Mouse (Mus musculus) gastrocnemius, adult 8-10 months (tissue): ENCODE measurements around the gene Eya3. TPM values are rescaled to one million over a fixed set of nuclear protein-coding genes. Genes with fewer than 3 reads are reported as not detected.
"Not testable (repeated sequence)": the region's sequence is repeated elsewhere in the genome, so short reads cannot be mapped to it uniquely, and the experiment has no call there.

Experiments
- DNase-seq, 2 experiments: peaks; one replicate each; pipeline ENCODE4 v3.0.0; 2022; ENCODE audit warnings: low spot score in 2 of 2
- total RNA-seq, 4 experiments: library from RNA; stranded (reverse); gene quantifications; 2 replicates each; pipeline ENCODE4 v1.2.4; 2022

Gene Eya3
- total RNA-seq, result 10 to 100 TPM; 11.1 to 13.8 (median 12.1) TPM

DNA sequence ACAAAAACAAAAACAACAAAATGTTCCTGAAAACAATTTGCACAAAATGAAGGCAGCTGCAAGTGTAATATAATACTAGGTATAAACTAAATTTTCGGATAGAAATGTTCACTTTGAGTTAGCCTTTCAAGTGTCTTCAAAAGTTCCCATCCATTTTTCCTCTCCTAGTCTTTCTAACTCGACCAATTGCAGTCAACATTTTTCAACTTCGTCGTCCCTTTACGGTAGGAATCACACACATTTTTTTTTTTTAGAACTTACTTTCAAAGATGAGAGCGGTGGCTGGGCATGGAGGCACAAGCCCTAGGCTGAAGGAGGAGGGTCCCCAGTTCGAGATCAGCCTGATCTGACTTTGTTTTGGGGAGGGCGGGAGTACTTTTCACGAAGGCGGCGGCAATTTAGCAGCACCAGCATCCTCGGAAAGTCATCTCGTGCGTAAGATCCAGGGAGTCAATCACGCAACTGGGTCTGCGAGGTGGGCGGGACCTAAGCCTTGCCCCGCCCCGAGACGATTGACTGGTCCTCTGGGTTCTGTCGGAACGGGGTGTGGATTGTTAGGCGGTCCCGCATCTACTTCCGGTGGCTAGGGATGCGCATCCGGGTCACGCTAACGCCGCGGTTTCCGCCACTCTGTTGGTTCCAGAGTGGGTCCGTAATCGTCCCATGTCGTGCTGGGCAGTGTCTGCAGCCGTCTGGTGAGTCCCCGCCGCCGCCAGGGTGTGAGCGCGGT, at the start of gene Eya3:
Gene Eya3 (plus strand): TSS at position 527 of the 730 bp plus-strand sequence.
- peak; percentile 92 to 95 for DNase-seq

DNA sequence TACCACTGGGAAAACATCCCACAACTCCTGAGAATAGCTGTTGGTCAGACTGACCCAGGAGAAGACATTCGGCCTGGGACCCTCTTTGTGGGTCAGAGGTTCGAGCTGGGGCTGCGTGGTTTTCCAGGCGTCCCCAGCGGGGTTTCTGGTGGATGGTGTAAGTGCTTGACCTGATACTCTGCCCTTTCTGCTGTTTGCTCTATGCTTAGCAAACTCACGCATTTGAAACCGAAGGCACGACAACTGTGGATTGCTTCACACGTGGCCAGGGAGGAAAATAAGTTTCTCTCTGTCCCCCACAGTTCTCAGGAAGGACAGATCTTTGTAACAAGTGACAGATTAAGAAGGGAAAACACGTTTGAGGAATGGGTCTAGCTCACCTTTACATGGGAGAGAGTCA, 48.1 kb upstream of the Eya3 start:
- no peak for DNase-seq

DNA sequence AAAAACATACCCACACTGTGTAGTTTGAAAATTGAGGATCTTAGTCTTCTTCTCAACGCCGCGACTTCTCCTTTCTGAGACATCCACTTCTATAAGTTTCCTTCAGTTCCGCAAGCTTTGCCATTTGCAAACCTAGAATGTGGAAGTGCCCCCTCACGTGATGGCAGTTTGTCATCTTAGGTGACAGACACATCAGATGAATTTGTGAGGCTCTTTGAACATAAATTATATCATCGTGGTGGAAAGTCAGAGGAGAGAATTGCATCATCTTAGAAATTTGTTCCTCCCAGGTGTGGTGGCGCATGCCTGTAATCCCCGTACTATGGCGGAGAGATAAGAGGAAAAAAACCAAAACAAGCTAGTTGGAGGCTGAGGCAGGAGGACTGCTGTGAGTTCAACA, 45.8 kb upstream of the Eya3 start:
- no peak for DNase-seq

DNA sequence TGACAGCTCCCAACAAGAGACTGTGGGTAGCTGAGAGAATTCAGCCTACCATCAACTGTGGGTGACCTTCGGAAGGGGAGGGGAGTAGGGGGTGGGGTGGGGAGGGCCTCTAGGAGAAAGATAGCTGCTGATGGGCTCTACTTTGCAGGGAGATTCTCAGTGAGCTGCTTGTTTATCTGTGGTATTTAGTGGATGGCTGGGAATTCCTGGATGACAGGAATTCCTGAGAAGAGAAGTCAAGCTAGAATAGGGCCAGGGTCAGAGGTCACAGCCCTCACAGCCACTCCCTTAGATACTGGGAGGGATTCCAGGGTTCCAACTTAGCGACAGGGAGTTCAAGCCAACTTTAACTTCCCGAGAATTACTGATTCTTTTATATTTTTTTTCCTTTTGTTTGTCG, 44.6 kb upstream of the Eya3 start:
- DNase-seq, result no peak

DNA sequence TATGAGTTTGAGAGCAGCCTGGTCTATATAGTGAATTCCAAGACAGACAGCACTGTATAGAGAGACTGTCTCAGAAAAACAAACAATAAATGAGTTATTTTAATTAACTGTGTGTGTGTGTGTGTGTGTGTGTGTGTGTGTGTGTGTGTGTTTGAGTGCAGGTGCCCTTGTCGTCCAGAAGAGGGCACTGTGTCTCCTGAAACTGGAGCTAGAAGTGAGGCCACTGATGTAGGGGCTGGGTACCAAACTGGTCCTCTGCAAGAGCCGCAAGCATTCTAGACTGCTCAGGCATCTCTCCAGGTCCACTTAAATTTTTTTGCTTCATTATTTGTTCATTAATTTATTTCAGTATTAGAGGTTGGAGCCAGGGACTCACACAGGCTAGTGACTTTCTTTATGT, 39.9 kb upstream of the Eya3 start:
- no peak for DNase-seq

DNA sequence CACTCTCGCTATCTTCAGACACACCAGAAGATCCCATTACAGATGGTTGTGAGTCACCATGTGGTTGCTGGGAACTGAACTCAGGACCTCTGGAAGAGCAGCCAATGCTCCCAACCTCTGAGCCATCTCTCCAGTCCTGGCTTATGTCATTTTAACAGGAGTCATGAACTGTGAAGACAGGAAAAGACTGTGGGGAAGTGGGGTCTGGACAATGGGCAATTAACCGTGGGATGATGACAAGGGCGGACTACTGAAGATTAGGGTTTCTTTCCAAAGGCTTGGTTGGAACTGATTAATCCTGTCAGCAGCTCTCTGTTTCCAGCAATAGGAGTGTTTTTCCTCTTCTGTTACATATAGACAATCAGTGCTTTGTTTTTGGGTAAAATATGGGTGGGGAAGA, 39.0 kb upstream of the Eya3 start:
- DNase-seq, result no peak

DNA sequence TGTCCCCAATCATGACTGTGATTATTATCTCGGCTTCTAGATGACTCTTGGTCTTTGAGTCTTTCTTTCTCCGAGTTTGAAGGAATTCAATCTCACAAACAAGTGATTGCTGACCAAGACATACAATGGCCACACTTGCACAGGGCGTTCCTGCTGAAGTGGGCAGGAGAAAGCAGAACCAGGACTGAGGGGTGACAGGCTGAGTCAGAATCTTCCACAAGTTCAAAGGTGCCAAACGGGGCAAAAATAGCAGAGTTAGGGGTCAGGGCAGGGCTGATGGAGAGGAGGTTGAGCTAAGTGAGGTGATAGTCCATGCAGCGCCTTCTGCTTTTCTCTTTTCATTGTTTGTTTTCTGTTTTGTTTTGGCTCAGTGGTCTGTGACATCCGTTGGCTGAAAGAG, 38.3 kb upstream of the Eya3 start:
- DNase-seq, result no peak

DNA sequence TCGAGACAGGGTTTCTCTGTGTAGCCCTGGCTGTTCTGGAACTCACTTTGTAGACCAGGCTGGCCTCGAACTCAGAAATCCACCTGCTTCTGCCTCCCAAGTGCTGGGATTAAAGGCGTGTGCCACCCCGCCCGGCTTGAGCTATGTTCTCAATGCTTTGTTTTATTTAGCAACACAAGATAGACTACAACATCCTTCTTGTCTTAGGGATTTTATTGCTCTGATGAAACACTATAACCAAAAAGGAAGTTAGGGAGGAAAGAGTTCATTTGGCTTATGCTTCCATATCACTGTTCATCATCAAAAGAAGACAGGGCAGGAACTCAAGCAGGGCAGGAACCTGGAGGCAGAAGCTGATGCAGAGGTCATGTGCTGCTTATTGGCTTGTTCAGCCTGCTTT, 37.5 kb upstream of the Eya3 start:
- not testable (repeated sequence) for DNase-seq

DNA sequence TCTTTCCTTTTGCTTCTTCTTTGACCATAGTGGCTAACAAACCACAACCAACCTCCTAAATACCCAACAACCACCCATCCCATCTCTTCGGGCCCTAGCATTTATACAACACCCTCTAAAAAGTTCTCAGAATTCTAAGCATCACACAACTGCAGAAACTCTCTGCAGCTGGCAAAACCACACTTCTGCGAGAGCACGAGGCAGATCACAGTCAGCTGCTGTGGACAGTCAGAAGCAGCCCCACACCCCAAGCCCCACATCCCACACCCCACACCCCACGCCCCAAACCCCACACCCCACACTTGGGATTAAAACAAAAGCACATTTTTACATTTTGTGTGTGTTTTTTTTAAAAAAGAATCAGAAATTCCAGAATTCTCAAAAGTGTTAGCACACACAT, 35.3 kb upstream of the Eya3 start:
- DNase-seq, result no peak

DNA sequence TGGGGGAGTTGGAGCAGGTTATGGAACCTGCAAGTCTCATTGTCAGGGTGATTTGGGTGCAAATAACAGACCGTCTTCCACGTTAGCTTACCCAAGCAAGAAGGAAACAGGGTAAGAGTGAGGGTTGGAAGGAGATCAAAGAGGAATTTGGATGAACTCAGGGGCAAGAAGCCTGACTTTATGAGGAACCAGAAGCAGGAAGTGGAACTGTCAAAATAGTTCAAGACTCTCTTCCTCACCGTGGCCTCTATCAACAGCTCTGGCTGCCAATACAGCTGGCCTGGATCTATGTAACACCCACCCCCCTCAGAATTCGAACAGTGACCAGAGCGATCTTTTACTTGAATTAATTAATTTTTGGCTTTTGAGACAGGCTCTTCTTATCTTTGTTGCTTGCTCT, 33.0 kb upstream of the Eya3 start:
- DNase-seq, result no peak

DNA sequence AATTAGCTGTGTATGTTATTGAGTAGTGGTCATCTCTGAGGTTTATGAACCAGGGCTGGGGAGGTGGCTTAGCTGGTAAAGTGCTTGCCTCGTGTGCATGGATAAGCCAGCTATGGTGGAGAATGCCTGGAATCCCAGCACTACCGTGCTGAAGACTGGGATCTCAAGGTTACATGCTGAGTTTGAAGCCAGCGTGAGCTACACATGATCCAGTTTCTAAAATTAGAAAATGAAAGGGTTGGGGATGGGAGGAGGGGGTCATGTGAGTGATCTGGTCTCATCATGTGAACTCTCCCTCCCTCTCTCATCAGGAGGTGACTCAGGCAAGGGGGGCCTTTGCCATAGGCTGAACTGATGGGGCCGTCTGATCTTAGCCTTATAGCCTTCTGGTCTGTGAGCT, 30.6 kb upstream of the Eya3 start:
- DNase-seq, result no peak

DNA sequence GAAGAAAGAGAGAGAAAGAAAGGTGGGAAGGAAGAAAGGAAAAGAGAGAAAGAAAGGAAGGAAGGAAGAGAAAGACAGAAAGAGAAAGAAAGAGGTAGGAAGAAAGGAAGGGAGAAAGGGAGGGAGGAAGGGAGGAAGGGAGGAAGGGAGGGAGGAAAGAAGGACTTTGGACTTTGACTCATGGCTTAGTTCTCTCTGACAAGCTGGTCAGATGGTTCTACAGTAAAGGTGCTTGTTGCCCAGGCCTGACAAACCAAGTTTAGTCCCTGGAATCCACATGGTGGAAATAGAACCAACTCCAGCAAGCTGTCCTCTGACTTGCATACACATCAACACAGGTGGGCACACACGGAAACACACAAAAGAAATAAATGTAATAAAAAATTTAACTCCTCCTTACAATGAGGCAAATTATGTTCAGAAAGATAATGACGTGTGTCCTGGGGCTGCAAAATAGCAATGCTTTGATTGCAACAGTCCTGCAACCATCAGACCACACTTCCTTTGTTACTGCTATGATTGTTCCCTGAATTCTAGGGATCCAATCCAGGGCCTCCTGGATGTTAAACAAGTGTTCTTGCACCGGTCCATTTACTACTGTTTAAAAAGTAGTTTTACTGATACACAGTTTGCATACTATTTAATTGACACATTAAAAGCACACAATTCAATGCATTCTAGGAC, 28.3 kb upstream of the Eya3 start:
- DNase-seq, result no peak

DNA sequence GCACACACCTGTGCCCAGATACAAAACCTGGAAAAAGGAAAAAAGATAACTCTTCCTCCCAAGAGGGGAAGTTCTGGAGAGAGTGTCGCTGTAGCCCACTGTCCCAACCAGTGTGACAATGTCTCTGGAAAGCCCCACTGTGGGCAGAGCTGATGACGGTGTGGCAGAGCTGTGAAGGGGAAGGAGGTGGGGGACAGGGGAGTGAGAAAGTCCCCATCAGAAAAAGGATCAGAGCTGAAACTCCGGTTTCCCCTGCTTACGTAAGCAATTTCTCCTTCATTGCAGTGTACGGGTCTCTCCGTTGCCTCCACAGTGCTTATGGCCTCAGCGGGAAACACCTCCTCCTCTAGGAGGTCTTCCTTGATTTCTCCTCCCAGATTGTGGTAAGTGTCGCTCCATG, 27.5 kb upstream of the Eya3 start:
- no peak for DNase-seq

DNA sequence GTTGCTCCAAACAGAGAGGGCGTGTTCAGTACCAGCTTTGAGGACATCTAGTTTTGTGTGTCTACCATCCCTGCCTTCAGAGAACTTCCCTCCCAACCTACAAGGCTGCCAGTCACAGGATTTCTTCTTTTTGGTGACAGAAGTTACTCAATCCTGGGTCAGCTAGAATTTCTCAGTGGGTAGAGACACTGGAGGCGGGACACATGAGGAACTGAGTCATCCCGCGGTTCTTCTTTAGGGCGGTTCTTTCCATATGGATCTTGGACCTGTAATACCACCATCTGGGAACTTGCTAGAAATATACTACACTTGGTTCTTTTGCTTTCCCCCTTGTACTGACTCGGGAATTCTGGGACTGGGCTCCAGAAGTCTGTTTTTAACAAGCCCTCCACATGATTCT, 20.9 kb upstream of the Eya3 start:
- no peak for DNase-seq

DNA sequence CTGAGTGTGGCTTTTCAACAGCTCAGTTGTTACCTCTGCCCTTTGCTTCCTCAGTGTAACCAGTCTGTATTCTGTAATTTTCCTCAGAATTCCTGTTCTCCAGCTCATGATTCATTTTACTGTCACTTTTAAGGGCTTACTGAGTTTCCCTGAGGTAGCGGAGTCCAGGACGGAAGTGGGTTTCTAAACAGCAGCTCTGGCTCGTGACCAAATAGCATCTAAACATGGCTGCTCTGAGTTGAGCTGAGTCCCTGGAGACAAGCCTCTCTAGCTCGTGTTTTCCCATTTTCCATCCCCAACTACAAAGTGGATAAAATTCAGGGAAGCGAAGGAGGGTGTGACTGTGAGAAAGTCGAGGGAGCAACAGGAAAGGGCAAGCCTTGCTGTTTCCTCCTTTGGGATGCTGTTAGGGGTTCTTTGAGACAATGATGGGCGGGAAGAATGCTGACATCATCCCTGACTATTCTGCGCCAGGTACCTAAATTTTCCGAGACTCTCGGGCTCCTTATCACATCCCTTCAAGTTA, 19.9 kb upstream of the Eya3 start:
- no peak for DNase-seq

DNA sequence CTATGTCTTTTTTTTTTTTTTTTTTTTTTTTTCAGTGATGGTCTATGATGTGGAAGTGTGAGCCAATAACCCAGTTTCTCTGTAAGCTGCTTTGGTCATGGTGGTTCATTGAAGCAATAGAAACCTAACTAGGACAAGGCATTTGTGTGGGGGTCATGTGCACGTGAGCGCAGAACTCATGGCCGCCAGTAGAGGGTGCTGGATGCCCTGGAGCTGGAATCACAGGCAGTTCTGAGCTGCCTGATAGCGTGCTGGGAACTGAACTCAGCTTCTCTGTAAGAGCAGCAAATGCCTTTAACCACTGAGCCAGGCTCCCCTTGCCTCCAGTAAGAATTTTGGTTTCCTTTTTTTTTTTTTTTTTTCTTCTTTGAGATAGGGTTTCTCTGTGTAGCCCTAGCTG, 18.7 kb upstream of the Eya3 start:
- no peak for DNase-seq

DNA sequence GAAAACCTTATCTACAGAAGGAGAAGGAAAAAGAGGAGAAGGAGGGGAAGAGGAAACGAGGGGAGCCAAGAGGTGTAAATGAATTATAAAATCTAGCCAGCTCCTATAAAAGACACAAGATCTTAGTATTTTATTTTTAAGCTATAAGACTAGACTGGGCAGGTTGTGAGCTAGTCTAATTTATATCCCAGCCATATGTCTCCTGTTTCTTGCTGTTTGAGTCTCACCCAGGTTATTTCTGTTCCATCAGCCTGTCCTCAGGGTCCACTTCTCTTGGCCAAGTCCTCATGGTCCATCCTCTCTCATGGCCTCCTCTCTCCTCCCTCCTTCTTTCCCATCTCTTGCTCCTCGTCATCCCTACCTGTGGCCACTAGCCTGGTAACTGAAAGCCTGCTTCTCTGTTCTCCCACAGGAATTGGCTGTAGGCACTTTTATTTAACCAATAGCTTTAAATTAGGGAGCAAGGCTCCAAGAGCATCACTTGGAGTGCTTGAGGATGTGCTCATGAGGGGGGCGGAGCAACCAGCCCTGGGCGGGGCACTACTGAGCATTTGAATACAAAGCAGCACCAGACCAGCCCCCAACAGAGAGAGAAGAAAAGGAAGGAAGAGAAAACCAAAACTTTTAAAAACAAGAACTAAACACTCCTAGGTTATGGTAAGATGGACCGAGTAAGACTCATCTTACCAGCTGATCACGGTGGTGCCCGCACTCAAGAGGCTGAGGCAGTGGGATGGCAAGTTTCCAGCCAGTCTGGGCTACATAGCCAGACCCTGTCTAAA, 17.3 kb upstream of the Eya3 start:
- no peak for DNase-seq

DNA sequence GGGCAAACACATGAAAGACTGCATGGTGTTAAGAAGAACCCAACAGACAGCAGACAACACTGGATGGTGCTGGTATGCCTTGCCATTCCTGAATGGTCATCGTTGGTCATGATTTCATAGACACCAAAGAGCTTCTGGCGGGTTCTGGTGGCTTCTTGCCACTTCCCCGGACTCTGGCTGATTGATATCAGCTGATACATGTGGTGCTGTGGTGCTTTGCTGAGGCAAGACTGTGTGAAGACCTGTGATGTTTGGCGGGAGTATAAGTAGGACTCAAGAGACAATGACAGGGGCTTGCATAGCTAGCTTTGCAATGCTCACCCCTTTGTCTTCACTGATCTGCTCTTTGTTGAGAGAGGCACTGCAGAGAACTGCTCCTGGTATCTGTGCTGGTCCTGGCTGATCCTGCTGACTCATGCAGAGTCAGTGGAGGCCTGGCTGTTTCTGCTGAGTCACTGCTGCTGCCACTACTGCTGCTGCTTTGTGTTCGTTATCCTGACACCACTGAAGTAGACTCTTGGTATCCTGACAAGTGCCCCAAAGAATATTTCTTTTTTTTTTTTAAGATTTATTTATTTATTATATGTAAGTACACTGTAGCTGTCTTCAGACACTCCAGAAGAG, 14.6 kb upstream of the Eya3 start:
- DNase-seq, result no peak

DNA sequence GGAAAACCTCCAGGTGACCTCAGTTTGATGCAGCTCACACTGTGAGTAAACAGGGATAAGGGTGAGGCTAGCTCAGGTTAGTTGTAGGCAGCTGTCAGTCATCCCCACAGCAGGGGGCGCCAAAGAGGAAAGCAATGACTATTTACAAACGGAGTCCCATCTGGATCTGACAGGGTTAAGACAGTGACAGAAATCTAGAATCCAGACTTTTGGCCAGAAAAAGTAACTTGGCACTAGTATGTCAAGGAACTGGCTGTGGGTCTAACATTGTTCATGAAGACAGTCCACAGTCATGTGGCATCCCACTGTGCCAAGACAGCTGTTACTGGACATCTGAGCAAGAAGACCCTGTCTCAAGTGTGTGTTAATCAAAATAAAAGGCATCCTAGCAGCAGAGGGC, 10.0 kb upstream of the Eya3 start:
- DNase-seq, result no peak

DNA sequence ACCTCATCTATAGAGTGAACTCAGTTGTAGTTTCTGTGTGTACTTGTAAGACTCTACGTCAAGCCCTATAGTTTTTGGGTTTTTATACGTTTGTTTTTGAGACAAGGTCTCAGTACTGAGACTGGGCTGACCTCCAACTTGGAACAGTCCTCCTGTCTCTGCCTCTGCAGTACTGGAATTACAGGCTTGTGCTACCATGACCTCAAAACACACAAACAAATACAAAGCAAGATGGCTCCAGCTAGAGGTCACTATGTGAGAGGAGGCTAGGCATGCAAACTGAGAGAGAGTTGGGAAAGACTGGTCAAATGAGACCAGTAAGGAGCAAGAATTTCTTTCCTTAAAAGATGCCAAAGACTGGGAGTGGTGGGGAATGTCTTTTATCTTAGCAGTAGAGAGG, 2.8 kb upstream of the Eya3 start:
- DNase-seq, result no peak

DNA sequence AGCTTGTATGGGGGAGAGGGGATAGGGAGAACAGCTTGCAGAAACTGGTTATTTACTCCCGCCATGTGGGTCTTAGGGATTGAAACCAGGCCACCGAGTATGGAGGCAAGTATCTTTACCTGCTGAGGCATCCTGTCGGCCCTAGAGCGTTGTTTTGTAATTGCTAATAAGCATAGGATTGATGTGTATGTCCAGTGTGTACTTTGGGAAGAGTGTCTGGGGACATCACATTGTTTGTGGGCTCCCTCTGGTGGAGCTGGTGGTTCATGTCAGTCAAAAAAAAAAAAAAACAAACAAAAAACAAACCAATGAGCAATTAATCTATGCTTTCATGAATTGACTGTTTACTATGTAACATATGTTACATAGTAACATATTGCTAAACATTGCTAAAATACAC, 2.2 kb upstream of the Eya3 start:
- DNase-seq, result no peak

DNA sequence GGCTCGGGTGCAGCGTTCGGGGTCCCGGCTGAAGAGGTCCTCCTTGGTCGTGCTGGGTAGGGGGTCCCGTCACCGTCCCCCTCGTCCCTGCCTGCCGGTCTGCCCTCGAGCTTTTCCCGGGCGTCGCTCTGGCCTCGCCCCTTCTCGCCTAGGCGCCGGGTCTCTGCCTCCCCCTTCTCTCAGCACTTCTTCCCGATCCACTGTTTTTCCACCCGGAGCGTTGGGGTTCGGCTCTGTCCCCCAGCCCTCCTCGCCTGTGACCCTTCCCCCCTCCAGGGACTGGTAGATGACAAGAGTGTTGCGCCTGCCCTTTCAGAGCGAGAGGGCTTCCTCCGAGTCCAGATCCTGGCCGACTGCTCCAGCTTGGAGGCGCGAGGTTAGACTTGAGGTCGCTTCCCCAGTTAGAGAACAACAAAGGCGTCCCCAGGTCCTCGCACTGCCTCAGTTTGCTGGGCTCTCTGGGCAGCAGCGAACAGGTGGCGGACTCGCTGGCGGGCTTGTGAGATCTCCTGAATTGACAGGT, 465 bp downstream of the Eya3 start:
- no peak for DNase-seq
